Mouse (Mus musculus) gastrocnemius, postnatal 10 days (tissue): ENCODE measurements at regions not wholly inside any gene's neighbourhood (a gene's known extent, or its start where the extent isn't known, plus 50 kb on each side); places are given as distances from the start of the nearest gene placed in this dataset.
"Not testable (repeated sequence)": the region's sequence is repeated elsewhere in the genome, so short reads cannot be mapped to it uniquely, and the experiment has no call there.

Source experiments
- DNase-seq: peaks from one replicate; pipeline ENCODE4 v3.0.0; 2021; ENCODE audit warnings: mixed read lengths

GRCm38 (mm10) chr7:125181548-125181947, 262.9 kb upstream of the Kdm8 start:
- no peak for DNase-seq

DNA sequence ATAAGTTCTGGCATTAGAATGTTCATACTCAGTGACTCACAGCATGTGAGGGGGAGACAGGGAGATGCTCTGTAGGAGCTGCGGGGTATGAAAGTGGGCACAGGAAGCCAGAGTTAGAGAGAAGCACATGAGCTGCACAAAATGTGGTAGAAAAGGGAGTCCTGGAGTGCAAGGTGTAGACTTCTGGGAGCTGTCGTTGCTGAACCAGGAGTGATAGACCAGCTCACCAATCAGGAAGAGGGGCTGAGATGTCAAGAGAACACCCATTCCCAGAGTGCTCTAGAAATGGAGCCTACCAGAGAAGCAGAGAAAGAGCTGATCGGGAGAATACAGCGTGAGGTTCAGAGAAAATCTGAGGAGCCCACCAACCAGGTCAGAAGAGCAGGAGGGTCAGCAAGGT, 262.2 kb upstream of the Kdm8 start:
- no peak for DNase-seq

- not testable (repeated sequence) for DNase-seq
Measured at GRCm38 (mm10) chr7:125183011-125183410, 261.5 kb upstream of the Kdm8 start.

DNA sequence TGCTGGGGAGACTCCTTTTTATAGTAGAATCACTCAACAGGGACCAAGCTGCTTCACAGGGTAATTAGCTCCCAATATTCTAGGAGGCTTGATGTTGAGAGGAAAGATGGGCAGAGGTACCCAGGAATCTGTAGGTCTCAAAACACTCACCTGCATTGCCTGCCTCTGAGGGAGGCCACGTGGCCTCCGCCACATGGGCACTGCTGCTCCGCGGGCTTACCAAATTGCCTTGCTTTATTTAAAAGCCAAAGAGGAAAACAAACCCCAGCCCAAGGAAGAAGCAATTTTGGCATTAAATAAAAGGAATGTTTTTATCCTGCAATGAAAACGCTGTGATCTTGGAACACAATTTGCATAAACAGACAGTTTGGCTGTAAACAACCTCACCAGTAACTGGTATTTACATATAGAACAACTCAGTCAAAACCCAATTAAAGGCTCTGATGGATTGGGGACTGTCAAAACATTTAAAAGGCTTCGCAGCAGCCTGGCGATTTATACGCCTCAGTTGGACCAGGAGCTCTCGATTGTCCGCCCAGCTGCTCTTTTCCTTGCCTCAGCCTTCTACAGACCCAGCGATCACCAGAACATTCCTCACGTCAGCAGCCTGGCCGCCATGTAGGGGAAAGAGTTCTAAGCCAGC, 259.3 kb upstream of the Kdm8 start:
- DNase-seq = no peak

- DNase-seq = peak; percentile 12
Measured at GRCm38 (mm10) chr7:125187011-125187740, 257.3 kb upstream of the Kdm8 start.

DNA sequence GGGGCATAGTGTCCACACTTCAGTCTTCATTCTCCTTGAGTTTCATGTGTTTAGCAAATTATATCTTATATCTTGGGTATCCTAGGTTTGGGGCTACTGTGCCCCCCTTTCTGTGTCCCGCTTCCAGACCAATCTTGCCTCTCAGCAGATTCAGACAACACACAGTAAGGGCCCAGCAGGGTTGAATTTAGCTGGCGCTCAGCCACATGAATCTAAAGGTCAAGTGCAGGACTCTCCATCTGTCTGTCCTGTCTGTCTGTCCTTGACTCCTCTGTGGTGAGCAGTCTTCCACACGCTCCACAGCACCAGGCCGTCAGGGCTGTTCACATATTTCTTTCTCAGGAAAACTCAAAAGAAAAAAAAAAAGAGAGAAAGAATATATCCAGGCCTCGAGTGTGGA, 255.5 kb upstream of the Kdm8 start:
- no peak for DNase-seq

DNA sequence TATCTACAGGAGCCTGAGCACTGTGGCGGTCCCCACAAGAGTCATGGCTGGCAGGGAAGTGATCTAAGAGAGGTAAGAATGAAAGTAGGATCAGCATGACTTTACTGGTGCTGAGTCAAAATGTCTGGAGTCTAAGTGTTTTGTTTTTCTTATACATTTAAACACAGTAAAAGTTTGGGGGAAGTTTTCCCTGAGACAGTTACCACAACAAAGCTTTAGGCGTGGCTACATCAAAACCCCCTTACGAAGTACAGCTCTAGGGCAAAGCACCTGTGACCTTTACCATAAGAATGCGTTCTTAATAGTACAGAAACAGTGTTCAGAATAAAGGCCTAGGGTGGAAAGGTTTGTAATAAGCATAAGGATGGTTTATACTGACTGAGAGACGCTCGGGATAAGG, 254.4 kb upstream of the Kdm8 start:
- DNase-seq = no peak

DNA sequence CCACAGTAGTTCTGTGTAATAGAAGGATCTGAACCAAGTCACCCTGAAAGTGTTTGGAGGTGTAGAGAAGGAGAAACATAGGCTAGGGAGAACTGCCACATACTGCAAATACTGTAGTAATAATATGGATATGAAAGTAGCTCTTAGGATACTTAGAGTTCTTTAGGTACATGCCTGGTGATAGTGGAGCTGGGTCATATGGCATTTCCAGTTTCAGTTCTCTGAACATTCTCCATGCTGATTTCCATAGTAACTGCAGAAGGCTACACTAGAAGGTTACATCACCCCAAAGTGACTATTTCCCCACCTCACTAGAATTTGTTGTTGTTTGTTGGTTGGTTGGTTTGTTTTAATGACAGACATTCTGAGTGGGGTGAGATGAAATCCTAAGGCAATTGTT, 253.2 kb upstream of the Kdm8 start:
- DNase-seq = no peak

GRCm38 (mm10) chr7:125211346-125211973, 233.0 kb upstream of the Kdm8 start:
- no peak for DNase-seq

- DNase-seq = no peak
Measured at GRCm38 (mm10) chr7:125214036-125214435, 230.4 kb upstream of the Kdm8 start.

GRCm38 (mm10) chr7:125217630-125218029, 226.8 kb upstream of the Kdm8 start:
- DNase-seq = no peak

DNA sequence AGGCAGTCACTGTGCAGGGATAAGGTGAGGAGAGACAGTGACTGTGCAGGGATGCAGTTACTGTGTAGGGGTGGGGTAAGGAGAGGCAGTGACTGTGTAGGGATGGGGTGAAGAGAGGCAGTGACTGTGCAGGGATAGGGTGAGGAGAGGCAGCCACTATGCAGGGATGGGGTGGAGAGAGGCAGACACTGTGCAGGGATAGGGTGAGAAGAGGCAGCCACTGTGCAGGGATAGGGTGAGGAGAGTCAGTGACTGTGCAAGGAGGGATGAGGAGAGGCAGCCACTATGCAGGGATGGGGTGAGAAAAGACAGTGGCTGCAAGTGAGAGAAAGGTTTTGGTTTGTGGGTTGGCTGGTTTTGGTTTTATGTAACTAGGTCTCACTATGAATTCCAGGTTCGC, 221.8 kb upstream of the Kdm8 start:
- no peak for DNase-seq

GRCm38 (mm10) chr7:125234911-125235310, 209.6 kb upstream of the Kdm8 start:
- DNase-seq = no peak

GRCm38 (mm10) chr7:125237026-125237425, 207.4 kb upstream of the Kdm8 start:
- no peak for DNase-seq

- DNase-seq = no peak
Measured at GRCm38 (mm10) chr7:125243021-125243420, 201.5 kb upstream of the Kdm8 start.

DNA sequence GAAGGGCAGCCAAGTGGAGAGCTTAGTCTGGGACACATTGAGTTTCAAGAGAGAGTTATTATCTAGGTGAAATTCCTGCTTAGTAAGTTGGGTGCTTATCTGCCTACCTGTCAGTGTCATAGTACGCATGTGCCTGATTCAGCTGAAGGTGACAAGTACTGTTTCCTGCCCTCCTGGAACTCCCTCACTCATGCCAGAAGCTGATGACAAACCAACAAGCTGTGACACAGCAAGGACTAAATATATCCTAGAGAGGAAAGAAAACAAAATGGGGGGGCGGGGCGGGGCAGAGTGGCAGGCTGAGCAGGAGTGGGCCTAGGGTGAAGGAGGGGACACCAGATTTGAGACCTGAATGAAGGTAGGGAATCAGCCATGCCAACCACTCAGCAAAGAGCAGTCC, 196.1 kb upstream of the Kdm8 start:
- DNase-seq = no peak

- DNase-seq = no peak
Measured at GRCm38 (mm10) chr7:125250385-125250784, 194.1 kb upstream of the Kdm8 start.

DNA sequence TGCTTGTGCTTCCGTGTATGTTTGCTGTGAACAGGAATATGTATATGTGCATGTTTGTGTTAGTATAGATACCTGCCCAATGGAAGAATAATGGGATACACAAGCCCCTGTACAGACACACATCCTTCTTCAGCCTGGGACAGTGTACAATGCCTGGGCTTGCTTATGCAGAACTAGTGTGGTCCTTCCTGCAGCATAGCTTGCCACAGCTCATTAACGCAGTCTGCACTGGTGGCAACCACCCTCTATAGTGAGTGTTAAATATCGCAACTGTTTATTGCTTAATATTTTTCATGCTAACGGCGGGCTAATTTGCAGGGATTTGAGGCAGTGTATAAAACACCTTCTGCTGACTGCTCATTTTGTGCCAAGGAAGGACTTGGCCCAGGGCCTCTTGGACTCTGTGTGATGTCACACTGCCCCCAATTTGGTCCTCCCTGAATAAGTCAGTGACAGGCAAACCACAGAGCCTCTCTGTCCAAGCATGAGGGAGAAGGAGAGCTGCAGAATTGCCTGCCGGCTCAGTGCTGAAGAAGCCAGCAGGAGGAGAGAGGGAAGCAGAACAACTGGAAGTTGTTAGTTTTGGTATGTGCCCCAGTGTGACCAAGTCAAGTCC, 193.4 kb upstream of the Kdm8 start:
- no peak for DNase-seq

DNA sequence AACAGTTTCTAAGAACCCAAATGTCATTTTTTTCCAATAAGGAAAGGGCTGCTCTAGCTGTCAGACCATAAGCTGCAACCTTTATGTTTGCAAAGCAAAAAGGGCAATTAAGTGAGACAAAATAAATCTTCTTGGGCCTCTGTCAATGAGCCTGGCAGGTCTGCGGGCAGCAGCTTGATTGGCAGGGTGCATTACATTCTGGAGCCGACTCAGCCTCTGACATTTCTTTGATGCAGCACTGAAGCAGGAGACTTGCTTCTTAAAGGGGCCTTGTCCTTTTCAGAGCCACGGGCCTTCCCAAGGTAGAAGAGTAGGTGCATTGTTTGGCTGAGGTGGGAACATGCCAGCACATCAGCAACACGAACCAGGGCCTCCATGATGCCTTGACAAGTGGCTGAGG, 190.2 kb upstream of the Kdm8 start:
- DNase-seq = no peak

DNA sequence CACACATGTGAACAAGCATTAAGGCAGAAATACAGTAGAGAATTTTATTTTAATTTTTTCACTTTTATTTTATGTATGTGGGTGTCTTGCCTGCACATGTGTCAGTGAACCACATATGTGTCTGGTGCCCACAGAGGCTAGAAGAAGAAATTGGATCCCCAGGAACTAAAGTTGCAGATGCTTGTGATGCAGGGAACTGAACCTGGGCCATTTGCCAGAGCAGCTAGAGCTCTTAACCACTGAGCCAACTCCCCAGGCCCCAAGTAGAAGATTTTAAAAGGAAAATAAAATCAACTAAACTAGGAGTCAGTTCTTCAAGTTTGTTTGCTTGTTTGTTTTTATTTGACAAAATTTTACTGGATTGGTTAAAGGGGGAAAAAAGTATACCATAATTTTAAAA, 185.5 kb upstream of the Kdm8 start:
- peak; percentile 39 for DNase-seq

DNA sequence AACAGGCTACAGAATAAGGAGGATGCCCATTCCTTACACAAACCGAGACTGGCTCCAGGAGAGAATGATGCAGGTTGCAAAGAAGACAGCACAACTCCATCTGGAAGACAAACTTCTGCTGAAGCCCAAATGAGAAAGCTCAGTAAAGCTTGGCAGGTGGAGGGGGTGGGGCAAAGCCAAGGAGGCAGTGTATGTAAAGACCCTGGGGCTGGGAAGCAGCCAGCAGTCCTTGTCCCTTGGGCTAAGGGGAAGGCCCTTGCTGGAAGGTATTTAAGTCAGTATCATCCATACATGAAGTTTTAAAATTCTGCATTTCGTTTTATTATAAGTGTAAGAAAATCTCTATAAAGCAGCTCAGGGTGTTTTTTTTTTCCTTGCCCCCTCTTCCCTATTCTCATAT, 182.3 kb upstream of the Kdm8 start:
- no peak for DNase-seq

GRCm38 (mm10) chr7:125262672-125263365, 181.7 kb upstream of the Kdm8 start:
- no peak for DNase-seq

- DNase-seq = no peak
Measured at GRCm38 (mm10) chr7:125263756-125264155, 180.7 kb upstream of the Kdm8 start.
